Mouse (Mus musculus): ENCODE data around the gene Ppp2r5d.

- TF ChIP-seq ZC3H11A (IDR thresholded peaks at IDR 0.05; ENCODE audit: borderline replicate concordance, low read depth, low read length): no peak
- TF ChIP-seq HCFC1 (IDR thresholded peaks at IDR 0.05; ENCODE audit: borderline replicate concordance, insufficient read depth, low read length): no peak
- no peak for TF ChIP-seq ZNF384 (IDR thresholded peaks at IDR 0.05; ENCODE audit: low read depth, low read length)
These were observed 2.4 kb downstream of the Ppp2r5d start for GRCm38 (mm10) chr17:46702506-46702905.

Data from ES-E14 (cell line).